Mouse (Mus musculus) ES-E14 (cell line): ENCODE data around the gene Apol6. TPM values are rescaled to one million over a fixed set of nuclear protein-coding genes. Genes with fewer than 3 reads are reported as not detected.

Source experiments
- DNase-seq: peaks from one replicate; pipeline ENCODE4 v3.0.0-alpha.2; 2013; ENCODE audit warnings: low read depth, low spot score
- H3K27ac ChIP-seq: 2 replicates; pipeline ENCODE4 v1.5.1; 2012; ENCODE audit warnings: low read depth, mild to moderate bottlenecking, low read length, moderate library complexity, mixed read lengths; ENCODE audit not compliant: poor library complexity, insufficient read depth, severe bottlenecking
- H3K36me3 ChIP-seq: 2 replicates; pipeline ENCODE4 v1.6.1; 2012; ENCODE audit warnings: mild to moderate bottlenecking, low read length, moderate library complexity, mixed read lengths; ENCODE audit not compliant: control insufficient read depth, poor library complexity, insufficient read depth, severe bottlenecking
- H3K4me1 ChIP-seq, 2 experiments: fragments of 150-350 bp in 1 of 2; sonication (generic) in 1 of 2; 2 replicates each; pipeline ENCODE4 v1.6.1; 2012; ENCODE audit warnings: low read length in 2 of 2, mild to moderate bottlenecking in 1 of 2, mixed read lengths in 1 of 2; ENCODE audit not compliant: control insufficient read depth in 2 of 2, insufficient read depth in 2 of 2, poor library complexity in 1 of 2
- H3K4me3 ChIP-seq, 2 experiments: fragments of 150-350 bp in 1 of 2; sonication (generic) in 1 of 2; 2 replicates each; pipeline ENCODE4 v1.5.1; 2012; ENCODE audit warnings: low read length in 2 of 2, low read depth in 1 of 2, mild to moderate bottlenecking in 1 of 2, mixed read lengths in 1 of 2; ENCODE audit not compliant: insufficient read depth in 1 of 2, poor library complexity in 1 of 2, severe bottlenecking in 1 of 2
- H3K9ac ChIP-seq: 2 replicates; pipeline ENCODE4 v1.6.1; 2012; ENCODE audit warnings: low read depth, mild to moderate bottlenecking, low read length, mixed read lengths; ENCODE audit not compliant: poor library complexity, insufficient read depth, severe bottlenecking
- H3K9me3 ChIP-seq: fragments of 150-350 bp; sonication (generic); 2 replicates; pipeline ENCODE4 v1.6.1; 2012; ENCODE audit warnings: low read depth, mild to moderate bottlenecking, low read length; ENCODE audit not compliant: control insufficient read depth, insufficient read depth
- CHD2 ChIP-seq: IDR thresholded peaks from 2 replicates; pipeline ENCODE4 v1.6.1; 2014; ENCODE audit warnings: mild to moderate bottlenecking, low read depth, low read length, inconsistent platforms
- HCFC1 ChIP-seq: IDR thresholded peaks from 2 replicates; pipeline ENCODE4 v1.6.1; 2012; ENCODE audit warnings: low read length, inconsistent platforms, borderline replicate concordance; ENCODE audit not compliant: insufficient read depth
- MAFK ChIP-seq: IDR thresholded peaks from 2 replicates; pipeline ENCODE4 v1.6.1; 2014; ENCODE audit warnings: mild to moderate bottlenecking, low read depth, low read length, inconsistent platforms; ENCODE audit not compliant: insufficient read depth
- ZC3H11A ChIP-seq: IDR thresholded peaks from 2 replicates; pipeline ENCODE4 v1.6.1; 2012; ENCODE audit warnings: low read depth, mild to moderate bottlenecking, inconsistent platforms, low read length, borderline replicate concordance
- ZNF384 ChIP-seq: IDR thresholded peaks from 2 replicates; pipeline ENCODE4 v1.6.1; 2012; ENCODE audit warnings: low read depth, low read length, inconsistent platforms
- in situ Hi-C, 2 experiments: fragments of 600-800 bp; cut with MboI; formaldehyde crosslinking; loops; one replicate each; pipeline ENCODE4 v1.15.1; 2025; ENCODE audit warnings: low sequenced_read_pairs in 2 of 2, inconsistent platforms in 1 of 2; ENCODE audit not compliant: unreplicated experiment in 2 of 2
- total RNA-seq: library from RNA; depleted of rRNA; stranded (reverse); fragments of 300-350 nt; gene quantifications from 2 replicates; pipeline ENCODE4 v1.2.3, GENCODE M21; 2012

The Apol6 gene
- total RNA-seq, 1 experiment, result 3.0 TPM

DNA sequence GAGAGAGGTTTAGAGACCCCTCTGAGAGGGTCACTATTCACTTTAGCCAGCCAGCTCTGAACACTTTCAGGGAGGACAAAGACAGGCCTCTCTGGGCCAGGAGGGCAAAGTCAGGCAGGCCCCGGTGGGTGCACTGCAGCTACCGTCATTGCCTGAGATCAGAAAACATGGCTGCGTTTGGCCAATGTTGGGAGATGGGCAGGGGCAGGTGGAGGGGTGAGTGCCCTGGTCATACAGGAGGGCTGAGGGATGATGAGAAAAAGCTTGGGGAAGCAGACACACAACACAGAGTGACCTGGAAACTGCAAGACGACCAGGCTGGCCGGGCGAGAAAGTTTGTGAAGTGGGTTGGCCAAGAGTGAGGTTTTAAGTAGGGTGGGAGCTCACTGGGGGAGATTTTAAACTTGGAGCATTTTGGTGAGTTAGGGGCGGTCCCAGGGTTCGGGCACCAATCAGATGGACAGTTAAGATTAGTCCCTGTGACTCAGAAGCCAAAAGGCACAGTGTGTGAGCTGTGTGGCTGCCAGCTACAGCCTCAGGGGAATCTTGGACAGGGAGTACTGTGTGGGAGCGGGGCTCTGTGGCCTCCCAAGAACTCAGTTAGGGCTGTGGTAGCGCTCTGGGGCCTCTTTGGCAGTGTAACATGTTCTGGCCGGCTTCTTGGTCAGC lies 8.1 kb upstream of the Apol6 start:
- Histone ChIP-seq H3K36me3 (no peaks in the 10 kb centered on the region), H3K27ac (peak overlapping the region; percentile 8; the same call in 1 of the 2 replicates), H3K9me3 (no peaks in the 10 kb centered on the region), H3K9ac (peak overlapping the region; percentile 26; the same call in 1 of the 2 replicates), H3K4me3 (no peak overlapping the region; a peak in 1 of 4 replicates), H3K4me1 (peaks cover 11 to 36% of the 10 kb centered on the region in 2 experiments; a peak in 3 of 4 replicates)
- no peak for DNase-seq
- in situ Hi-C loops, result no loop called here
- TF ChIP-seq MAFK (no peak), HCFC1 (no peak), CHD2 (no peak), ZNF384 (no peak), ZC3H11A (no peak)

- H3K9ac ChIP-seq, result peak overlapping the region; percentile 26; the same call in 1 of the 2 replicates
- H3K36me3 ChIP-seq, result no peaks in the 10 kb centered on the region
- H3K4me3 ChIP-seq, result no peak overlapping the region
- H3K4me1 ChIP-seq, result peaks cover 11 to 36% of the 10 kb centered on the region in 2 experiments; a peak in 3 of 4 replicates
- H3K9me3 ChIP-seq, result no peaks in the 10 kb centered on the region
- peak overlapping the region; percentile 64; the same call in 1 of the 2 replicates for H3K27ac ChIP-seq
- in situ Hi-C loops, result no loop called here
- TF ChIP-seq ZC3H11A (no peak), CHD2 (no peak), ZNF384 (no peak), MAFK (no peak), HCFC1 (no peak)
- DNase-seq, result no peak
These were observed 7.6 kb upstream of the Apol6 start for GRCm38 (mm10) chr15:77036989-77037277.

GRCm38 (mm10) chr15:77037278-77038161 lies 7.0 kb upstream of the Apol6 start:
- Histone ChIP-seq H3K27ac (peak overlapping the region; percentile 64), H3K9ac (peak overlapping the region; percentile 55; the same call in 1 of the 2 replicates)
- in situ Hi-C loops, result no loop called here

DNA sequence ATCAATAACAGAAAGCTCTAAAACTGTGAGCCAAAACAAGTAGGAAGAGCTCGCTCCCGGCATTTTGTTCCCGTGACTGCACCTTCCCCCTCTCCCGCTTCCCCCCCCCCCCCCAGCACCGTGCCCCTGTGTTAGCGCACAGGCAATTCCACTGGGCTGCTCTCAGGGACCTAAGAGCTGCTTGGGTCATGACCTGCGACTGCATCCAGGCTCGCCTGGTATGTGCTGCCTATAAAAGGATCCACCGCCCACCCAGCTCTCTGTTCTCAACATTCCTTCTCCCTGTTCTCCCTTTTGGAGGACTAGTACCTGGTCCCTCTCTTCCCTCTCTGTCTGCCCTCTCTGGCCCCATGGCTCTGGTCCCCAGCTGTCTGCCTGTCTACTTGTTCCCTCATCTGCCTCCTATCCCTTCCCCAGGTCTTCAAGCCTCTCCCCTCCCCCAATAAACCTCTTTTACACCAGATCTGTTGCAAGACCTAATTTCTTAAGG lies 5.3 kb upstream of the Apol6 start:
- Histone ChIP-seq H3K36me3 (no peaks in the 10 kb centered on the region), H3K4me1 (peaks cover 11 to 36% of the 10 kb centered on the region in 2 experiments; a peak in 3 of 4 replicates), H3K27ac (no peak overlapping the region), H3K9me3 (no peaks in the 10 kb centered on the region), H3K4me3 (no peak overlapping the region), H3K9ac (peak overlapping the region; percentile 18; the same call in 1 of the 2 replicates)
- no peak for DNase-seq
- no peak for TF ChIP-seq CHD2
- TF ChIP-seq MAFK, result no peak
- no peak for TF ChIP-seq ZC3H11A
- TF ChIP-seq ZNF384, result no peak
- TF ChIP-seq HCFC1, result no peak
- in situ Hi-C loops, result no loop called here

More at GRCm38 (mm10) chr15:77037278-77038161, 7.0 kb upstream of the Apol6 start:
- Histone ChIP-seq H3K4me1 (peaks cover 11 to 36% of the 10 kb centered on the region in 2 experiments; a peak in 3 of 4 replicates), H3K36me3 (no peaks in the 10 kb centered on the region), H3K4me3 (peak overlapping the region in 1 of 2 experiments; percentile 29; a peak in 2 of 4 replicates), H3K9me3 (no peaks in the 10 kb centered on the region)
- 0 out of 2 replicates have a peak, but pooled peaks have one; percentile 34 for TF ChIP-seq ZNF384
- TF ChIP-seq CHD2, result no peak
- no peak for TF ChIP-seq ZC3H11A
- no peak for TF ChIP-seq HCFC1
- no peak for DNase-seq
